Mouse (Mus musculus) bone marrow macrophage, adult 2 months (primary cell): Measurements from ENCODE around the gene Olfr293.

Experiments
- CTCF ChIP-seq: IDR thresholded peaks from 2 replicates; pipeline ENCODE4 v1.5.1; 2012; ENCODE audit warnings: low read depth, mild to moderate bottlenecking, low read length, moderate library complexity
- POLR2A ChIP-seq: IDR thresholded peaks from 2 replicates; pipeline ENCODE4 v1.6.1; 2012; ENCODE audit warnings: mild to moderate bottlenecking, low read depth, low read length, borderline replicate concordance

DNA sequence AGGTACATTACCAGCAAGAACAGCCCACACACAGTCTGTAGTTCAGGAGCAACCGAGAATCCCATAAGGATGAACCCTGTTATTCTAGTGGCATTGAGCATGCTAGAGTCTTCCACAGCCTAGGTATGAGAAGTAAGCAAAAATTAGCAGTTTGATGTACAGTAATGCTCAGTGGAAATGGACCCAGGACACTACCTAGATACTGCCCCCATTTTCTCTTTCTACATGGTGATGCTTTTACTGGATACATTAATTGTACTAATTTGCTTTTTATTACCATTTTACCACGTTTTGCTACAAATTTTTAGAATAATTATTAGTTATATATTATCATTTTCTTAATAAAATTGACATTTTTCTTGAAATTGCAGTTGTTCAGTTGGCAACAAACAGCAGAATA, 32.3 kb upstream of the Olfr293 start, which contains the start of gene Olfr294:
- TF ChIP-seq CTCF (no peak), POLR2A (no peak)
